Mouse (Mus musculus) embryonic facial prominence, embryonic 10.5 days (tissue): ENCODE data around the gene Tex33. TPM values are rescaled to one million over a fixed set of nuclear protein-coding genes. Genes with fewer than 3 reads are reported as not detected.
"Not testable (repeated sequence)": the region's sequence is repeated elsewhere in the genome, so short reads cannot be mapped to it uniquely, and the experiment has no call there.

Experiments
- DNase-seq: peaks from one replicate; pipeline ENCODE4 v3.0.0-alpha.2; 2017; ENCODE audit warnings: low spot score
- H3K27ac ChIP-seq: fragments of 300-500 bp; sonication (generic); replicated peaks from 2 replicates; pipeline ENCODE4 v1.5.1; 2016; ENCODE audit warnings: mild to moderate bottlenecking
- H3K27me3 ChIP-seq: fragments of 300-500 bp; sonication (generic); replicated peaks from 2 replicates; pipeline ENCODE4 v1.6.1; 2016; ENCODE audit warnings: low read depth, mild to moderate bottlenecking; ENCODE audit not compliant: poor library complexity, severe bottlenecking
- H3K36me3 ChIP-seq: fragments of 300-500 bp; sonication (generic); replicated peaks from 2 replicates; pipeline ENCODE4 v1.6.1; 2016; ENCODE audit warnings: mild to moderate bottlenecking, moderate library complexity
- H3K4me1 ChIP-seq: fragments of 300-500 bp; sonication (generic); 2 replicates; pipeline ENCODE4 v1.6.1; 2016
- H3K4me3 ChIP-seq: fragments of 300-500 bp; sonication (generic); 2 replicates; pipeline ENCODE4 v1.5.1; 2016; ENCODE audit warnings: mild to moderate bottlenecking, moderate library complexity
- H3K9me3 ChIP-seq: fragments of 300-500 bp; sonication (generic); 2 replicates; pipeline ENCODE4 v1.6.1; 2016; ENCODE audit warnings: mild to moderate bottlenecking
- WGBS: fragments of 180-500 bp; shearing (Covaris S2); methylation state at CpG from one replicate; pipeline ENCODE4 v1.1.7; 2016; 5-methylcytosine and 5-hydroxymethylcytosine counted together
- polyA plus RNA-seq: library from polyadenylated mRNA; unstranded; fragments of >200 nt; fragmentation: Nextera tagmentation; extraction: Ambion mirVana; gene quantifications from 2 replicates; pipeline ENCODE4 v1.2.1, GENCODE M21; 2016

Tex33 gene
- polyA plus RNA-seq, 1 experiment from 2014 or later: not detected

- no peaks in the 10 kb centered on the region for H3K4me1 ChIP-seq
- no peak overlapping the region for H3K27ac ChIP-seq
- WGBS: 85% methylated on average over 5 of the region's 5 CpGs
- DNase-seq: no peak
- no peaks in the 10 kb centered on the region for H3K27me3 ChIP-seq
- H3K36me3 ChIP-seq: no peaks in the 10 kb centered on the region
- H3K9me3 ChIP-seq: no peaks in the 10 kb centered on the region
- no peak overlapping the region for H3K4me3 ChIP-seq
Measured at GRCm38 (mm10) chr15:78355548-78355947, 40.2 kb downstream of the Tex33 start.

GRCm38 (mm10) chr15:78354958-78355357 lies 40.8 kb downstream of the Tex33 start:
- DNase-seq: peak; percentile 19
- H3K9me3 ChIP-seq: no peaks in the 10 kb centered on the region

GRCm38 (mm10) chr15:78351586-78352165 lies 44.0 kb downstream of the Tex33 start:
- Histone ChIP-seq H3K27ac (no peak overlapping the region), H3K36me3 (no peaks in the 10 kb centered on the region), H3K27me3 (no peaks in the 10 kb centered on the region), H3K4me1 (no peaks in the 10 kb centered on the region), H3K4me3 (no peak overlapping the region), H3K9me3 (no peaks in the 10 kb centered on the region)
- no peak for DNase-seq
- 66% methylated on average over 3 of the region's 3 CpGs for WGBS

More at GRCm38 (mm10) chr15:78354958-78355357, 40.8 kb downstream of the Tex33 start:
- no peaks in the 10 kb centered on the region for H3K27me3 ChIP-seq
- no peaks in the 10 kb centered on the region for H3K4me1 ChIP-seq
- 0% methylated on average over 1 of the region's 1 CpGs for WGBS
- H3K4me3 ChIP-seq: no peak overlapping the region
- H3K36me3 ChIP-seq: no peaks in the 10 kb centered on the region
- H3K27ac ChIP-seq: no peak overlapping the region

GRCm38 (mm10) chr15:78344567-78344966 lies 51.1 kb downstream of the Tex33 start:
- Histone ChIP-seq H3K36me3 (no peaks in the 10 kb centered on the region), H3K9me3 (no peaks in the 10 kb centered on the region), H3K27me3 (no peaks in the 10 kb centered on the region), H3K4me1 (peaks cover 5% of the 10 kb centered on the region; the same call in 1 of the 2 replicates), H3K4me3 (no peak overlapping the region), H3K27ac (no peak overlapping the region)
- DNase-seq: no peak
- WGBS: 83% methylated on average over 3 of the region's 3 CpGs

GRCm38 (mm10) chr15:78343683-78344082 lies 52.0 kb downstream of the Tex33 start:
- no peaks in the 10 kb centered on the region for H3K36me3 ChIP-seq
- H3K9me3 ChIP-seq: no peaks in the 10 kb centered on the region
- WGBS: 29% methylated on average over 1 of the region's 1 CpGs
- H3K4me1 ChIP-seq: peaks cover 5% of the 10 kb centered on the region; the same call in 1 of the 2 replicates
- no peaks in the 10 kb centered on the region for H3K27me3 ChIP-seq
- no peak overlapping the region for H3K4me3 ChIP-seq
- DNase-seq: no peak
- H3K27ac ChIP-seq: no peak overlapping the region

- not testable (repeated sequence) for H3K4me1 ChIP-seq, DNase-seq, H3K9me3 ChIP-seq, H3K36me3 ChIP-seq, H3K4me3 ChIP-seq, H3K27me3 ChIP-seq, H3K27ac ChIP-seq
- WGBS: 71% methylated on average over 7 of the region's 7 CpGs
Measured at GRCm38 (mm10) chr15:78340919-78341318, 54.8 kb downstream of the Tex33 start.

- not testable (repeated sequence) for H3K4me1 ChIP-seq, H3K9me3 ChIP-seq, H3K27ac ChIP-seq, H3K36me3 ChIP-seq, H3K4me3 ChIP-seq, H3K27me3 ChIP-seq
- peak; percentile 60 for DNase-seq
- WGBS: 33% methylated on average over 7 of the region's 7 CpGs
Measured at GRCm38 (mm10) chr15:78339627-78340423, 55.9 kb downstream of the Tex33 start.

GRCm38 (mm10) chr15:78334380-78334779 lies 61.3 kb downstream of the Tex33 start:
- Histone ChIP-seq H3K27ac (no peak overlapping the region), H3K9me3 (no peaks in the 10 kb centered on the region), H3K4me3 (no peak overlapping the region), H3K4me1 (no peaks in the 10 kb centered on the region), H3K27me3 (no peaks in the 10 kb centered on the region), H3K36me3 (no peaks in the 10 kb centered on the region)
- no peak for DNase-seq
- 94% methylated on average over 3 of the region's 3 CpGs for WGBS

GRCm38 (mm10) chr15:78332981-78333380 lies 62.7 kb downstream of the Tex33 start:
- Histone ChIP-seq H3K27ac (no peak overlapping the region), H3K4me3 (no peak overlapping the region), H3K27me3 (no peaks in the 10 kb centered on the region), H3K4me1 (no peaks in the 10 kb centered on the region), H3K9me3 (no peaks in the 10 kb centered on the region), H3K36me3 (no peaks in the 10 kb centered on the region)
- whole genome bisulfite sequencing: 72% methylated on average over 6 of the region's 6 CpGs
- DNase-seq: no peak

GRCm38 (mm10) chr15:78331523-78332340 lies 64.0 kb downstream of the Tex33 start:
- H3K4me3 ChIP-seq: no peak overlapping the region
- no peaks in the 10 kb centered on the region for H3K36me3 ChIP-seq
- H3K9me3 ChIP-seq: no peaks in the 10 kb centered on the region
- no peaks in the 10 kb centered on the region for H3K27me3 ChIP-seq
- H3K4me1 ChIP-seq: no peaks in the 10 kb centered on the region
- no peak overlapping the region for H3K27ac ChIP-seq
- 77% methylated on average over 5 of the region's 5 CpGs for WGBS
- DNase-seq: no peak

- Histone ChIP-seq H3K27ac (no peak overlapping the region), H3K36me3 (no peaks in the 10 kb centered on the region), H3K27me3 (no peaks in the 10 kb centered on the region), H3K4me3 (no peak overlapping the region), H3K4me1 (no peaks in the 10 kb centered on the region), H3K9me3 (no peaks in the 10 kb centered on the region)
- WGBS: 83% methylated on average over 4 of the region's 4 CpGs
- DNase-seq: no peak
Measured at GRCm38 (mm10) chr15:78330706-78331105, 65.0 kb downstream of the Tex33 start.

GRCm38 (mm10) chr15:78329972-78330371 lies 65.7 kb downstream of the Tex33 start:
- DNase-seq, H3K9me3 ChIP-seq, H3K4me1 ChIP-seq, H3K27me3 ChIP-seq, H3K27ac ChIP-seq, H3K36me3 ChIP-seq, H3K4me3 ChIP-seq: not testable (repeated sequence)
- WGBS: 82% methylated on average over 6 of the region's 6 CpGs
